Mouse (Mus musculus): Measurements from ENCODE around the gene Itga11.

- peak; percentile 64 for TF ChIP-seq CTCF (IDR thresholded peaks at IDR 0.05; ENCODE audit: low read depth)
- TF ChIP-seq EP300 (optimal IDR thresholded peaks at IDR 0.05) = no peak
Observed at GRCm38 (mm10) chr9:62726472-62726871, 48.8 kb downstream of the Itga11 start.
